Mouse (Mus musculus) small intestine, adult 2 months (tissue): Measurements from ENCODE around the gene Eprs. TPM values are rescaled to one million over a fixed set of nuclear protein-coding genes. Genes with fewer than 3 reads are reported as not detected.
A peak's percentile ranks its signal among the peaks of the same experiment; 100 is the strongest.

Experiments used
- H3K27ac ChIP-seq: fragments of 200-500 bp; 2 replicates; pipeline ENCODE4 v1.5.1; 2012; ENCODE audit warnings: low read depth, low read length, control low read depth, inconsistent platforms; ENCODE audit not compliant: insufficient read depth
- H3K27me3 ChIP-seq: fragments of 200-500 bp; 2 replicates; pipeline ENCODE4 v1.6.1; 2012; ENCODE audit warnings: mild to moderate bottlenecking, moderate library complexity, low read length, inconsistent platforms; ENCODE audit not compliant: control insufficient read depth, insufficient read depth
- H3K36me3 ChIP-seq: fragments of 200-500 bp; 2 replicates; pipeline ENCODE4 v1.6.1; 2012; ENCODE audit warnings: mild to moderate bottlenecking, low read length, control low read depth, inconsistent platforms; ENCODE audit not compliant: control insufficient read depth, insufficient read depth
- H3K4me1 ChIP-seq: fragments of 200-500 bp; 2 replicates; pipeline ENCODE4 v1.6.1; 2012; ENCODE audit warnings: low read length, inconsistent platforms, mixed read lengths; ENCODE audit not compliant: control insufficient read depth, insufficient read depth, insufficient read length
- H3K4me3 ChIP-seq: fragments of 200-500 bp; 2 replicates; pipeline ENCODE4 v1.5.1; 2012; ENCODE audit warnings: low read depth, mild to moderate bottlenecking, control low read depth, inconsistent platforms, low read length, moderate library complexity
- CTCF ChIP-seq: fragments of 200-500 bp; IDR thresholded peaks from 2 replicates; pipeline ENCODE4 v1.5.1; 2012; ENCODE audit warnings: low read depth, mild to moderate bottlenecking, control low read depth, inconsistent platforms, low read length, moderate library complexity, mixed read lengths; ENCODE audit not compliant: insufficient replicate concordance, insufficient read length; ENCODE audit errors: extremely low read depth
- POLR2A ChIP-seq: fragments of 200-500 bp; IDR thresholded peaks from 2 replicates; pipeline ENCODE4 v1.6.1; 2012; ENCODE audit warnings: low read depth, mild to moderate bottlenecking, control low read depth, inconsistent platforms, low read length, moderate library complexity
- WGBS: fragments of 180-500 bp; shearing (Covaris S2); methylation state at CpG from one replicate; pipeline ENCODE4 v1.1.7; 2018; 5-methylcytosine and 5-hydroxymethylcytosine counted together
- polyA plus RNA-seq: library from polyadenylated mRNA; depleted of rRNA; stranded (reverse); fragments of >200 nt; gene quantifications from 2 replicates; pipeline ENCODE4 v1.2.3, GENCODE M21; 2012

The Eprs gene
- polyA plus RNA-seq, 1 experiment = 3.0 TPM

DNA sequence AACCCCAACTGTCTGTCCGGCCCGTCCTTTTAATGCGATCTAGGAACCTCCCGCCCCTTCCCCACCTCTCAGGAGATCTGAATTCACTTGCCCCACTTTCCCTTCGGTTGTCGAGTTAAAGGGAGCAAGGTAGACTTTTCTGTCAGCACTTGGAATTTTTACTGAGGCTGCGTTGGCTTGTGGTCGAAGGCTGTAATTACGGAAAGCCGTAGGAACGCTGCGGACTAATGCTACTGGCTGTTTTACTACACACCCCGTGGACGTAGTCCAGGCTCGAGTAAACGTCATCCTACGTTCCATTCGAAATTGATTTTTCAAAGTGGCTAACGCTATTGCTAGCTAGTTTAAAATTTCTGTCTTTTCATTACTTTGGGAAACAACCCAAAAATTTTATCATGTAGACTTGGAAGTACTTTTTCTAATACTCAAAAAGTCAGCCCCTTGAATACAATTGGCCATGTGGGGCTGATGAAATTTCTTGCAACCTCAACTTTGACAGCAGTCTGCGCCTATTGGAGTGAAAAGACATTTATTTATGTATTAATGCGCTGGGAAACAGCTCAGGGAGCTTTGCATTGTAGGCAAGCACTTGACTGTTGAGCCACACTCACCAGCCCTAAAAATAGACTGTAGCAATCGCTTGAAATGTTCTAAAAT, 810 bp downstream of the Eprs start:
- TF ChIP-seq CTCF (peak; percentile 25; the same call in 1 of the 2 replicates), POLR2A (no peak; the same call in 1 of the 2 replicates)
- WGBS = under 1% methylated on average over 22 of the region's 22 CpGs

DNA sequence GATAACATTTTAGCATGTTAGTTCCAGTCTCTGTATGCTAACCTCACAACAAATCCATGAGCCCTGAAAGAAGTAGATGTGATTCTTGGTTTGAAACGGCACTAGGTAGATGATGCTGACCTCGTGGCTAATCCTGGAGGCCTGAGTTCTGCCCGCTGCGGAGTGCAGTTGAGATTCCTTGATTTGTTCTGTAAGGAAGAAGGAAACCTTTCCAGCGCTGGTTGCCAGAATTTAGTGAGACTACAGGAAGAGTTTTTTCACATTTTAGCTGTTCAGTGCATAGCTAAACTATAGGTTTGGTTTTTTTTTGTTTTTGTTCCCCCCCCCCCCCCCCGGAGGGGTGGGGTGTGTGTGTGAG, 1.3 kb downstream of the Eprs start:
- peak overlapping the region; percentile 25; the same call in 1 of the 2 replicates for H3K4me3 ChIP-seq
- 23% methylated on average over 6 of the region's 6 CpGs for WGBS

More for the DNA sequence above, 810 bp downstream of the Eprs start:
- Histone ChIP-seq H3K36me3 (peaks cover 4% of the 10 kb centered on the region; the same call in 1 of the 2 replicates), H3K4me1 (peaks cover 3% of the 10 kb centered on the region; the same call in 1 of the 2 replicates), H3K27me3 (no peaks in the 10 kb centered on the region), H3K27ac (peak overlapping the region; percentile 67), H3K4me3 (peak overlapping the region; percentile 81)

DNA sequence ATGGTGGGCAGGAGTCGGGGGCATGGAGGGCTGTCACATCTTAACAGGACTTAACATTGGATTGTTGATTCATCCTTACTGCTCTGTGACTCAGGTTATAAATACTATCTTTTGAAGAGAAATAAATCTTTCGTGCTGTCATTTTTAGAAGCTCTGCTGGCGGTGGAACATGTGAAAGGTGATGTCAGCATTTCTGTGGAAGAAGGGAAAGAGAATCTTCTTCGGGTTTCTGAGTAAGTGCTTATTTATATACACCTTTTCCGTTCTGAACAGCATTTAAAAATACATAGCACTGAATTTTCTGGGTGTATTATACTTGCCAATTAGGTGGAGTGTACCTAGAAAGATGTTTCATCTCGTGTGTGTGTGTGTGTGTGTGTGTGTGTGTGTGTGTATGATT, 4.5 kb downstream of the Eprs start:
- Histone ChIP-seq H3K36me3 (peaks cover 23% of the 10 kb centered on the region), H3K4me3 (no peak overlapping the region), H3K4me1 (peaks cover 3% of the 10 kb centered on the region; the same call in 1 of the 2 replicates), H3K27ac (no peak overlapping the region), H3K27me3 (no peaks in the 10 kb centered on the region)
- WGBS = 76% methylated on average over 6 of the region's 6 CpGs
- no peak for TF ChIP-seq CTCF
- no peak for TF ChIP-seq POLR2A

More for the DNA sequence above, 1.3 kb downstream of the Eprs start:
- Histone ChIP-seq H3K36me3 (peaks cover 6% of the 10 kb centered on the region; the same call in 1 of the 2 replicates), H3K27me3 (no peaks in the 10 kb centered on the region), H3K4me1 (peaks cover 3% of the 10 kb centered on the region; the same call in 1 of the 2 replicates), H3K27ac (no peak overlapping the region)
- TF ChIP-seq CTCF (no peak), POLR2A (no peak)

DNA sequence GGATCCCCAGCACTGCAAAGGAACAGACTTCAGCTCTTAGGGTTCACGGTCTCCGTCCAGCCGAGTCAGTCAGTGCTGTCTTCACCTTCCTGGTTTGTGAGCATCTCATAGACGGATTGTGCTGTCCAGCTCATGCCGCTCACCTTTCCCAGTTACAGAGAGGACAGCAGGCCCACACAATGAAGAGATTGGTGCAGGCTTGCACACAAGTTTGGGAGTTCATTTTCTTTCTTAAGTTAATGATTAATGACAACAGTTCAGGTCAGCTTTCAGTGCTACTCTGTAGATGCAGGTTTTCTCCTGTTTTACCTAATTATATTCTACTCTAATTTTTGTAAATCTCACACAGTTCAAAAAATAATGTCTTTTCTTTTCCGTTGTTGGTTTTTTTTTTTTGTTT, 7.1 kb downstream of the Eprs start:
- Histone ChIP-seq H3K4me1 (no peaks in the 10 kb centered on the region), H3K4me3 (no peak overlapping the region), H3K27ac (no peak overlapping the region), H3K27me3 (no peaks in the 10 kb centered on the region), H3K36me3 (peaks cover 41% of the 10 kb centered on the region)
- WGBS = 86% methylated on average over 6 of the region's 6 CpGs
- TF ChIP-seq POLR2A (no peak), CTCF (no peak)

DNA sequence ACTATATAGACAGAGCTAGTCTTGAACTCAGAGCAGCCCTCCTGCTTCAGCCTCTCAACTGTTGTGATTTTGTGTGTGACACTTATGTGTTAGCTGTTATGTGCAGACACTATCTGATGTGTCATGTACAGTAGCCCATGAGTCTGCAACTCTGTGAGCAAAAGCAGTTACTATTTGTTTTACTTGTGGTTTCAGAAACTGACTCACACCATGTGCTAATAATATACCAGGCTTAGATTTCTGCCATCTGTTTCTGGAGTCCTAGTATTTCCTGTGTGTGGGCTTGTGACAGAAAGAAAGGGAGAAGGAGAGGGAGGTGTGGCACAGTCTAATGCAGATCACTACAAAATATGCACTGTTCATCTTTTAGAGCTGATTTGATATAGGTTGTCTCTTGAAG, 13.5 kb downstream of the Eprs start:
- H3K36me3 ChIP-seq = peaks cover 67% of the 10 kb centered on the region
- TF ChIP-seq POLR2A = no peak
- TF ChIP-seq CTCF = no peak
- no peak overlapping the region for H3K4me3 ChIP-seq
- H3K27ac ChIP-seq = no peak overlapping the region
- no peaks in the 10 kb centered on the region for H3K4me1 ChIP-seq
- no peaks in the 10 kb centered on the region for H3K27me3 ChIP-seq

DNA sequence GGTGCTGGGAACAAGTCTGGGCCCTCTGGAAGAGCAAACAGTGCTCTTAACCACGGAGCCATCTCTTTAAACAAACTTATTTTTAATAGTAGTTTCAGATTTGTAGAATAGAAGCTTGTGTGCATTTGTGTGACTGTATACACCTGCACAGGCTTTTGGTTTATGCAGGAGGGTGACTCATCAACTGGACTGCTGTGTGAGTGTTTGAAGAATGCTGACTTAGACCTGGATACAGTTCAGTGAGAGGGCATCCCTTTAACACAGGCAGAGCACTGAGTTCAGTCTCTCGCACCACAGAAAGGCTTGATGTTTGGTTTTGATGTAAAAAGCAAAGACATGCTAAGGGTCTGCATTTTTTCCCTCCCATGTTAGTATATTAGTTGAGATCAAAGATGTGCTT, 14.6 kb downstream of the Eprs start:
- Histone ChIP-seq H3K27ac (no peak overlapping the region), H3K4me1 (no peaks in the 10 kb centered on the region), H3K36me3 (peaks cover 66% of the 10 kb centered on the region), H3K27me3 (no peaks in the 10 kb centered on the region), H3K4me3 (no peak overlapping the region)
- TF ChIP-seq POLR2A (no peak), CTCF (no peak)
- 87% methylated on average over 2 of the region's 2 CpGs for WGBS

DNA sequence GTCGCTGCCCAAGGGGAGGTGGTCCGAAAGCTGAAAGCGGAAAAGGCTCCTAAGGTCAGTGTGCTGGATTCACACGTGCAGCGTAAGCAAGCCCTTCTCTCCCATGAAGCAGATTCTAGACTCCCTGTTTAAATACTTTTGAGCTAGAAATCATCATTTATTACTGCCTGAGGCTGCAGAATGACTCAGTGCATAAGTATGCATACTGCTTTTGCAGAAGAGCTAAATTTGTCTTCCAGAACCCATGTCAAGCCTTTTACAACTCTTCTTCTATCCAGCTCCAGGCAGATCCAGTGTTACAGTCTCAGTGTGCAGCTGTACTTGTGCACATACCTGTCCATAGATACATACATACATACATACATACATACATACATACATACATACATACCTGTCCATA, 38.8 kb downstream of the Eprs start:
- Histone ChIP-seq H3K4me1 (no peaks in the 10 kb centered on the region), H3K36me3 (peaks cover 58% of the 10 kb centered on the region), H3K4me3 (no peak overlapping the region), H3K27ac (no peak overlapping the region), H3K27me3 (no peaks in the 10 kb centered on the region)
- TF ChIP-seq POLR2A = no peak
- TF ChIP-seq CTCF = no peak
- WGBS = 91% methylated on average over 5 of the region's 5 CpGs

DNA sequence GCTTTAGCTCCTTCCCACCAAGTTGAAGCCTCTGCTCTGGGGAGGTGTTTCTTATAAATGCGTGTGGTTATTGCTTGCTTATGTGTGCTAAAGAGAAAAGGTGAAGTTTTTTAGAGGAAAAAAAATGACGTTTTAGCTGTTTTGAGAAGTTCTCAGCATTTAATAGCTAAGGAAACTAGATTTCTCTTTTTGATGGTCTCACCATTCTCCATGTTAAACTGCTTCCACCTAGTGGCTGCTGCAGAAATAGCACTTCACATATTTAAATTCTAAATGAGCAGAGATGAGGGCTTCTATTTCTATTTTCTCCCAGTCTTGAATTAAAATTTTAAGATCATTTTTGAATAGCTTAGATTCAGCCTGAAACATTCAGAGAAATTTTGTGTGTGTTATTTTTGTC, 41.2 kb downstream of the Eprs start:
- 30% methylated on average over 2 of the region's 2 CpGs for WGBS
- Histone ChIP-seq H3K27ac (no peak overlapping the region), H3K4me1 (no peaks in the 10 kb centered on the region), H3K27me3 (no peaks in the 10 kb centered on the region), H3K36me3 (peaks cover 59% of the 10 kb centered on the region), H3K4me3 (no peak overlapping the region)
- TF ChIP-seq CTCF (no peak), POLR2A (no peak)
